Mouse (Mus musculus): ENCODE data around the gene Fam57b. TPM values are rescaled to one million over a fixed set of nuclear protein-coding genes. Genes with fewer than 3 reads are reported as not detected.

Fam57b gene
- polyA plus RNA-seq, 1 experiment from 2014 or later, result not detected

DNA sequence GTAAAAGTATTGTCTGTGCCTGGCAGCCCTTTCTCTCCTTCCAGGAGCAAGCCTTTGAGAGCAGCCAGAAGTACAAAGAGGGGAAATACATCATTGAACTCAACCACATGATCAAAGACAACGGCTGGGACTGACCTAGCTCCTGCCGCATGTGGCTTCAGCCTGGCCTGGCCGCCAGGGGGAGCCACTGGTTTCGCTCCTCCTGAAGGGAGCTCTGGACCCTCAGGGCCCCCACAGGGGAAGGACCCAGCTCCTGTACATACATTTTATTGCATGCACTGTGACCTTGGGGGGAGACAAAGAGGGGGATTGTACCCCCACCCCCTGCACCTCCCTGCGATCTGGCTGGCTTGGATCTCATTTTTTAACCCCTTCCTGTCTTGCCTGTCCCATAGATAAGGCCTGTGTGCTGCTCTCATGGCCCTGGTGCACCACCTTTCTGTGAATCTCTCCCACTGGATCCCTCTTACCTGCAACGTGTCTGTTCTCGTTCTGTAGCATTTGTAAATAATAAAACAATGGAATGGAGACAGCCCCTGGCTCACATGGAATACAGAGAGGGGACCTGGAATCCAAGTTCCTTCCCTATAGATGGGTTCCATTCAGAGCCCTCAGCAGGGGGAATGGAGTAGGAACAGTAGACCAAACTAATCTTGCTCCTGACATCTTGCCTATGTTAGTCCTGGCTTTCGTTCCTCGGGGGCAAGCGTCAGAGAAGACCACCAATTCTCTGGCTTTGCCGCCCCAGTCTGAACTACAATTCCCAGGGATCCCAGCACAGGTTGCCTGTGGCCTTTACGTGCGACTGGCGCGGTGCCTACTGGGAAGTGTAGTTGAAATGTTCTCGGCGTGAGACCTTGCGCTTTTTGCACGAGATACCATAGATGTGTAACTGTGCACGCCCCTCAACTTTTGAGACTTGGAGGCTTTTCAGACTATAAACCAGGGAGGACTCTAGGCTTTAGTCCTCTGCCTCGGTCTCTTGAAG lies 17.2 kb upstream of the Fam57b start:
- Histone ChIP-seq H3K27ac (replicated peaks; ENCODE audit: low read depth, low read length) (peak overlapping the region; percentile 64), H3K9ac (ENCODE audit: low read length) (peak overlapping the region; percentile 52), H3K9me3 (ENCODE audit: control insufficient read depth, low read length) (no peaks in the 10 kb centered on the region), H3K27me3 (ENCODE audit: control insufficient read depth, insufficient read depth, low read length) (no peaks in the 10 kb centered on the region), H3K4me1 (ENCODE audit: control insufficient read depth, insufficient read depth, low read length) (peaks cover 20% of the 10 kb centered on the region), H3K36me3 (ENCODE audit: control insufficient read depth, insufficient read depth, low read length) (peaks cover 5% of the 10 kb centered on the region; the same call in 1 of the 2 replicates), H3K4me2 (ENCODE audit: low read depth, severe bottlenecking) (peak overlapping the region; percentile 90), H3K4me3 (ENCODE audit: low read depth, low read length) (peak overlapping the region; percentile 37)
- ATAC-seq (ENCODE audit: insufficient number of reproducible peaks, low FRiP score, low TSS enrichment, low read depth) (peak; percentile 60), DNase-seq (ENCODE audit: low spot score) (peak; percentile 95)
- WGBS, result under 1% methylated on average over 21 of the region's 21 CpGs

- peak within 1 kb of the TSS; percentile 52 for H3K9ac ChIP-seq (ENCODE audit: low read length)
- ATAC-seq (ENCODE audit: insufficient number of reproducible peaks, low FRiP score, low TSS enrichment, low read depth) (peak; percentile 15; the same call in 1 of the 2 replicates), DNase-seq (ENCODE audit: low spot score) (no peak)
- H3K36me3 ChIP-seq (ENCODE audit: control insufficient read depth, insufficient read depth, low read length), result peaks cover 8% of the 10 kb centered on the region; the same call in 1 of the 2 replicates
- no peaks in the 10 kb centered on the region for H3K9me3 ChIP-seq (ENCODE audit: control insufficient read depth, low read length)
- H3K4me2 ChIP-seq (ENCODE audit: low read depth, severe bottlenecking), result peak within 1 kb of the TSS; percentile 90
- WGBS, result 3% methylated on average over 22 of the region's 22 CpGs
- no peaks in the 10 kb centered on the region for H3K27me3 ChIP-seq (ENCODE audit: control insufficient read depth, insufficient read depth, low read length)
- peak within 1 kb of the TSS; percentile 64 for H3K27ac ChIP-seq (replicated peaks; ENCODE audit: low read depth, low read length)
- H3K4me3 ChIP-seq (ENCODE audit: low read depth, low read length), result peak within 1 kb of the TSS; percentile 37
- H3K4me1 ChIP-seq (ENCODE audit: control insufficient read depth, insufficient read depth, low read length), result peaks cover 14% of the 10 kb centered on the region; the same call in 1 of the 2 replicates
Observed at GRCm38 (mm10) chr7:126780971-126781635, 16.4 kb upstream of the Fam57b start, which contains the start of gene Tbx6. TSS of gene Tbx6 (plus strand) at chr7:126781483.

DNA sequence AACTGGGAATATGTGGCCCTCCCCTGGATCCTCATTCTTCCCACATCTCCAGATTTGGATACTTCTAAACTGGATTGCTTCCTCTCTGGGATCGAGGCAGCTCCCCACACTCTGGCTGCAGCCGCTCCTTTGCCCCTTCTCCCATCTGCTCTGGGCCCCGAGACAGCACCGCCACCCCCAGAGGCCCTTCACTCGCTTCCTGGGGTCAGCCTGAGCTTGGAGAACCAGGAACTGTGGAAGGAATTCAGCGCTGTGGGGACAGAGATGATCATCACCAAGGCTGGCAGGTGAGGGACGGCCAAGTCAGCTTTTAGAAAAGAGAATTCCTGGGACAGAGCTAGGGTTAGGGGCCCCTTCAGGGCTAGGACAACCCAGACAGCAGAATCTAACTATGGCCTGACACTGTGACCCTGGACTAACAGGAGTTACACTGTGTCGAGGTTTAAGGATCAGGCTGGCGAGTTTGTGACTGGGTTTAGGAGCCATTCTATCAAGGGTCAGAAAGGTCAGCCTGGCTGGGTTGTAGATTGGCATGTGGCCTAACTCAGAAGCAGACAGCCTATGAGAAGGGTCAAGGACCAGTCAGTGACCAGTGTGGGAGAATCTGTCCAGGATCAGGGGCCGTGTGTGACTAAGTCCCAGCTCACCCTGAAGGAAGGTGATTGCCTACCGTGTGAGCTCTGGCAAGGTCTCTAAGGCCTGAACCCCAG lies 15.7 kb upstream of the Fam57b start:
- Histone ChIP-seq H3K4me1 (ENCODE audit: control insufficient read depth, insufficient read depth, low read length) (peaks cover 10% of the 10 kb centered on the region; the same call in 1 of the 2 replicates), H3K9ac (ENCODE audit: low read length) (peak overlapping the region; percentile 52; the same call in 1 of the 2 replicates), H3K36me3 (ENCODE audit: control insufficient read depth, insufficient read depth, low read length) (peaks cover 10% of the 10 kb centered on the region; the same call in 1 of the 2 replicates), H3K27me3 (ENCODE audit: control insufficient read depth, insufficient read depth, low read length) (no peaks in the 10 kb centered on the region), H3K27ac (replicated peaks; ENCODE audit: low read depth, low read length) (0 out of 2 replicates have a peak overlapping the region, but pooled peaks have one; percentile 16), H3K9me3 (ENCODE audit: control insufficient read depth, low read length) (no peaks in the 10 kb centered on the region), H3K4me2 (ENCODE audit: low read depth, severe bottlenecking) (peak overlapping the region; percentile 90; the same call in 1 of the 2 replicates), H3K4me3 (ENCODE audit: low read depth, low read length) (peak overlapping the region; percentile 37)
- ATAC-seq (ENCODE audit: insufficient number of reproducible peaks, low FRiP score, low TSS enrichment, low read depth), result no peak
- 20% methylated on average over 11 of the region's 11 CpGs for WGBS
- DNase-seq (ENCODE audit: low spot score), result no peak

- H3K27me3 ChIP-seq (ENCODE audit: control insufficient read depth, insufficient read depth, low read length), result no peaks in the 10 kb centered on the region
- H3K4me3 ChIP-seq (ENCODE audit: low read depth, low read length), result no peak overlapping the region
- no peaks in the 10 kb centered on the region for H3K9me3 ChIP-seq (ENCODE audit: control insufficient read depth, low read length)
- ATAC-seq (ENCODE audit: insufficient number of reproducible peaks, low FRiP score, low TSS enrichment, low read depth) (no peak), DNase-seq (ENCODE audit: low spot score) (no peak)
- H3K4me2 ChIP-seq (ENCODE audit: low read depth, severe bottlenecking), result no peak overlapping the region
- H3K9ac ChIP-seq (ENCODE audit: low read length), result no peak overlapping the region
- peaks cover 17% of the 10 kb centered on the region for H3K36me3 ChIP-seq (ENCODE audit: control insufficient read depth, insufficient read depth, low read length)
- WGBS, result 72% methylated on average over 13 of the region's 13 CpGs
- H3K27ac ChIP-seq (replicated peaks; ENCODE audit: low read depth, low read length), result no peak overlapping the region
- peaks cover 6% of the 10 kb centered on the region; the same call in 1 of the 2 replicates for H3K4me1 ChIP-seq (ENCODE audit: control insufficient read depth, insufficient read depth, low read length)
Observed at GRCm38 (mm10) chr7:126782693-126783092, 14.8 kb upstream of the Fam57b start.

- WGBS, result 68% methylated on average over 7 of the region's 7 CpGs
- no peak overlapping the region for H3K27ac ChIP-seq (replicated peaks; ENCODE audit: low read depth, low read length)
- peaks cover 33% of the 10 kb centered on the region for H3K36me3 ChIP-seq (ENCODE audit: control insufficient read depth, insufficient read depth, low read length)
- DNase-seq (ENCODE audit: low spot score) (no peak), ATAC-seq (ENCODE audit: insufficient number of reproducible peaks, low FRiP score, low TSS enrichment, low read depth) (no peak)
- H3K4me1 ChIP-seq (ENCODE audit: control insufficient read depth, insufficient read depth, low read length), result peaks cover 5% of the 10 kb centered on the region; the same call in 1 of the 2 replicates
- no peak overlapping the region for H3K4me3 ChIP-seq (ENCODE audit: low read depth, low read length)
- H3K27me3 ChIP-seq (ENCODE audit: control insufficient read depth, insufficient read depth, low read length), result no peaks in the 10 kb centered on the region
- H3K9me3 ChIP-seq (ENCODE audit: control insufficient read depth, low read length), result no peaks in the 10 kb centered on the region
- no peak overlapping the region for H3K9ac ChIP-seq (ENCODE audit: low read length)
- H3K4me2 ChIP-seq (ENCODE audit: low read depth, severe bottlenecking), result no peak overlapping the region
Observed at GRCm38 (mm10) chr7:126784469-126784868, 13.0 kb upstream of the Fam57b start.

DNA sequence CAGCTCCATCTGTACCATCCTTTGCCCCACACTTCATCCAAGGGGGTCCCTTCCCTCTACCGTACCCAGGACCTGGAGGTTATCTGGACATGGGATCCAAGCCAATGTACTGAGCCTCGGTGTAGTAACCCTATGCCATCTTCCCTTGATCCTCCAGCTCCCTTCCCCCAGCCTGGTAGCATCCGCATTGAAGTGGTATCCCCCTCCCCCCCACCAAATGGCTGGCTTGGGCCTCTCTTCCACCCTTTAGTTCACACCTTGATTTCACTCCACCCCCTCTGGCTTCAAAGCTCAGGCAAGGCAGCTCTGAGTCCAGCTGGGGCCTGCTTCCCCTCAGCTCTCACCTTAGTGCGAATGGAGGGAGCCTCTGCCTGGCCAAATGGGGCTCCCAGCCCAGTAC lies 12.4 kb upstream of the Fam57b start:
- peaks cover 39% of the 10 kb centered on the region for H3K36me3 ChIP-seq (ENCODE audit: control insufficient read depth, insufficient read depth, low read length)
- WGBS, result 48% methylated on average over 4 of the region's 4 CpGs

GRCm38 (mm10) chr7:126786142-126786541 lies 11.3 kb upstream of the Fam57b start:
- Histone ChIP-seq H3K4me3 (ENCODE audit: low read depth, low read length) (no peak overlapping the region), H3K27me3 (ENCODE audit: control insufficient read depth, insufficient read depth, low read length) (no peaks in the 10 kb centered on the region), H3K4me1 (ENCODE audit: control insufficient read depth, insufficient read depth, low read length) (peaks cover 3% of the 10 kb centered on the region; the same call in 1 of the 2 replicates), H3K9ac (ENCODE audit: low read length) (no peak overlapping the region), H3K36me3 (ENCODE audit: control insufficient read depth, insufficient read depth, low read length) (peaks cover 40% of the 10 kb centered on the region), H3K27ac (replicated peaks; ENCODE audit: low read depth, low read length) (no peak overlapping the region), H3K9me3 (ENCODE audit: control insufficient read depth, low read length) (no peaks in the 10 kb centered on the region), H3K4me2 (ENCODE audit: low read depth, severe bottlenecking) (no peak overlapping the region)
- DNase-seq (ENCODE audit: low spot score) (no peak), ATAC-seq (ENCODE audit: insufficient number of reproducible peaks, low FRiP score, low TSS enrichment, low read depth) (no peak)
- 89% methylated on average over 14 of the region's 14 CpGs for WGBS

More for the DNA sequence above, 12.4 kb upstream of the Fam57b start:
- H3K4me2 ChIP-seq (ENCODE audit: low read depth, severe bottlenecking), result no peak overlapping the region
- H3K27me3 ChIP-seq (ENCODE audit: control insufficient read depth, insufficient read depth, low read length), result no peaks in the 10 kb centered on the region
- ATAC-seq (ENCODE audit: insufficient number of reproducible peaks, low FRiP score, low TSS enrichment, low read depth) (no peak), DNase-seq (ENCODE audit: low spot score) (no peak)
- no peak overlapping the region for H3K9ac ChIP-seq (ENCODE audit: low read length)
- peaks cover 5% of the 10 kb centered on the region; the same call in 1 of the 2 replicates for H3K4me1 ChIP-seq (ENCODE audit: control insufficient read depth, insufficient read depth, low read length)
- no peak overlapping the region for H3K27ac ChIP-seq (replicated peaks; ENCODE audit: low read depth, low read length)
- no peak overlapping the region for H3K4me3 ChIP-seq (ENCODE audit: low read depth, low read length)
- no peaks in the 10 kb centered on the region for H3K9me3 ChIP-seq (ENCODE audit: control insufficient read depth, low read length)

Data from limb, embryonic 11.5 days (tissue).